Mouse (Mus musculus) ES-Bruce4 (cell line): Measurements from ENCODE around the gene Selp. TPM values are rescaled to one million over a fixed set of nuclear protein-coding genes. Genes with fewer than 3 reads are reported as not detected.

Experiments
- H3K27ac ChIP-seq: 2 replicates; pipeline ENCODE4 v1.5.1; 2012; ENCODE audit warnings: low read length, inconsistent platforms; ENCODE audit not compliant: insufficient read depth
- H3K27me3 ChIP-seq: 2 replicates; pipeline ENCODE4 v1.6.1; 2012; ENCODE audit warnings: mild to moderate bottlenecking, low read length, inconsistent platforms; ENCODE audit not compliant: control insufficient read depth, poor library complexity, insufficient read depth, severe bottlenecking
- H3K36me3 ChIP-seq: 2 replicates; pipeline ENCODE4 v1.6.1; 2012; ENCODE audit warnings: inconsistent platforms, mild to moderate bottlenecking, low read length, moderate library complexity; ENCODE audit not compliant: control insufficient read depth, poor library complexity, insufficient read depth, severe bottlenecking
- H3K4me1 ChIP-seq: one replicate; pipeline ENCODE4 v1.8.1; 2011; ENCODE audit warnings: low read length; ENCODE audit not compliant: control insufficient read depth, insufficient read depth
- H3K4me3 ChIP-seq: 2 replicates; pipeline ENCODE4 v1.5.1; 2011; ENCODE audit warnings: low read depth, mild to moderate bottlenecking, low read length
- H3K9ac ChIP-seq: 2 replicates; pipeline ENCODE4 v1.6.1; 2012; ENCODE audit warnings: low read depth, mild to moderate bottlenecking, inconsistent platforms; ENCODE audit not compliant: poor library complexity, severe bottlenecking
- H3K9me3 ChIP-seq: replicated peaks from 2 replicates; pipeline ENCODE4 v1.6.1; 2012; ENCODE audit warnings: mild to moderate bottlenecking, low read length, inconsistent platforms; ENCODE audit not compliant: control insufficient read depth, poor library complexity, insufficient read depth, severe bottlenecking
- CTCF ChIP-seq: IDR thresholded peaks from one replicate; pipeline ENCODE4 v1.8.1; 2011; ENCODE audit warnings: low read depth, low read length
- EP300 ChIP-seq: IDR thresholded peaks from 2 replicates; pipeline ENCODE4 v1.6.1; 2011; ENCODE audit warnings: low read depth, low read length; ENCODE audit not compliant: insufficient read depth
- POLR2A ChIP-seq: IDR thresholded peaks from one replicate; pipeline ENCODE4 v1.8.1; 2011; ENCODE audit warnings: low read length; ENCODE audit not compliant: insufficient read depth
- polyA plus RNA-seq: library from polyadenylated mRNA; stranded (reverse); fragments of >200 nt; gene quantifications from 2 replicates; pipeline ENCODE4 v1.2.4, GENCODE M21; 2011; ENCODE audit warnings: low read depth; ENCODE audit not compliant: missing spikeins, insufficient read depth, insufficient read length

Gene Selp
- polyA plus RNA-seq, 1 experiment: 0.76 TPM

GRCm38 (mm10) chr1:164120777-164121158 is 5.7 kb downstream of the Selp start:
- H3K27me3 ChIP-seq: no peaks in the 10 kb centered on the region
- H3K9me3 ChIP-seq: no peaks in the 10 kb centered on the region
- no peak overlapping the region for H3K27ac ChIP-seq
- no peaks in the 10 kb centered on the region for H3K36me3 ChIP-seq
- H3K9ac ChIP-seq: no peak overlapping the region
- TF ChIP-seq EP300 (no peak), POLR2A (no peak), CTCF (no peak)
- H3K4me1 ChIP-seq: no peaks in the 10 kb centered on the region
- no peak overlapping the region for H3K4me3 ChIP-seq

DNA sequence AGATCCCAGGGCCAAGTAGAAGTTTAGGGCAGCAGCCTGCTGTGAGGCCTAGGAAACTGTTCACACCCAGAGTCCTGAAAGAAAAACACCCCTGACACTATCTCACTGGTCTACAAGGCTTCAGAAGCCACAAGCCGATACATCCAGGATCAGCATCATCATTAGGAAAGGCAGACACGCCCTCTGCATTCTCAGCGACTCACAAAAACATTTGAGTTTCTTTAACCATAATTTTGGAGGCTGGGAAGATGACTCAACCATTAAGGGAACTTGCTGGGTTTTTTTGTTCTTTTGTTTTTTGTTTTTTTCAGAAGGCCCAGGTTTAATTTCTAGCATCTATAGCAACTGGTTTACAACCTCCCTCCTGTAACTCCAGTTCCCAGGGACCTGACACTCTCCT is 8.8 kb downstream of the Selp start:
- TF ChIP-seq CTCF (no peak), POLR2A (no peak), EP300 (no peak)
- Histone ChIP-seq H3K4me1 (no peaks in the 10 kb centered on the region), H3K36me3 (no peaks in the 10 kb centered on the region), H3K9ac (no peak overlapping the region), H3K4me3 (no peak overlapping the region), H3K9me3 (no peaks in the 10 kb centered on the region), H3K27ac (no peak overlapping the region), H3K27me3 (no peaks in the 10 kb centered on the region)

GRCm38 (mm10) chr1:164130013-164130412 is 14.9 kb downstream of the Selp start:
- H3K27me3 ChIP-seq: no peaks in the 10 kb centered on the region
- H3K36me3 ChIP-seq: no peaks in the 10 kb centered on the region
- H3K4me1 ChIP-seq: no peaks in the 10 kb centered on the region
- no peaks in the 10 kb centered on the region for H3K9me3 ChIP-seq
- no peak overlapping the region for H3K9ac ChIP-seq
- H3K4me3 ChIP-seq: no peak overlapping the region
- TF ChIP-seq POLR2A: no peak
- TF ChIP-seq EP300: no peak
- TF ChIP-seq CTCF: no peak
- no peak overlapping the region for H3K27ac ChIP-seq

DNA sequence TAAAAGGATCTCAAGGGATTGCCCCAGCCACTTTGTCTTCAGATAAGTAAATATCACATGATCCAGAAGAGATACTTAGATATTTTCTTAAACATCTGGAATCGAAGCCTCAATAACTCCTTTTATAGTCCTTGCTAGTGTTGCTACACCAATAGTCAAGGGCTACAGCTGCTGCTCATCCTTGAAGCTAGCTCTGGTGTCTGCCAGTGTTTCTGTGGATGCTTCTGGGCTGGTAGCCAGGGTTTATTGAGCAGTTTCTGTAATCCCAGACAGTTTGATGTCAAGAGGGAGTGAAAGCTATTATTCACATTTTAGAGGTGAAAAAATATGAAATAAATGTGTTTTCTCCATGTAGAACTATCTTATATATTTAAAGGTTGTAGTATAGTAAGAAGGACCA is 17.5 kb downstream of the Selp start:
- Histone ChIP-seq H3K36me3 (no peaks in the 10 kb centered on the region), H3K9me3 (no peaks in the 10 kb centered on the region), H3K4me3 (no peak overlapping the region), H3K4me1 (no peaks in the 10 kb centered on the region), H3K9ac (no peak overlapping the region), H3K27ac (no peak overlapping the region), H3K27me3 (no peaks in the 10 kb centered on the region)
- TF ChIP-seq EP300 (no peak), POLR2A (no peak), CTCF (no peak)

DNA sequence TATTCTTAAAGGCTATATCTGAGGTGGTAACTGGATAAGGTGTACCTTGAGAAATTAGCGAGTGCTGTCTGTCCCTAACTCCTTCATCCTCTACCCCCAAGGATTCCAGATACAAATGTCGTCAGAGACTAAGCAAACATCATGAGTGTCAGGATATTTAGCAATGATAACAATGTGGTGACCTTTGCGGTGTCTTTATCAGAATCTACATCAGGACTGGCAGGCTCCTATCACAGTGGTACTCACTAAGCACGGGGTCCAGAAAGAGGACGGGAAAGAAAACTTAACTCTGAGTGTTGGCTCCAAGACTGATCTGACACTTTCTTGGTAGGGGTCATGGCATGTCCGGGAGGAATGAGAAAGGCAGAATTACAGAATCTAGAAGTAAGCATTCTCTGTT is 19.0 kb downstream of the Selp start:
- Histone ChIP-seq H3K27ac (no peak overlapping the region), H3K4me3 (no peak overlapping the region), H3K27me3 (no peaks in the 10 kb centered on the region), H3K9me3 (no peaks in the 10 kb centered on the region), H3K36me3 (no peaks in the 10 kb centered on the region), H3K4me1 (no peaks in the 10 kb centered on the region), H3K9ac (no peak overlapping the region)
- TF ChIP-seq CTCF: no peak
- no peak for TF ChIP-seq EP300
- TF ChIP-seq POLR2A: no peak

DNA sequence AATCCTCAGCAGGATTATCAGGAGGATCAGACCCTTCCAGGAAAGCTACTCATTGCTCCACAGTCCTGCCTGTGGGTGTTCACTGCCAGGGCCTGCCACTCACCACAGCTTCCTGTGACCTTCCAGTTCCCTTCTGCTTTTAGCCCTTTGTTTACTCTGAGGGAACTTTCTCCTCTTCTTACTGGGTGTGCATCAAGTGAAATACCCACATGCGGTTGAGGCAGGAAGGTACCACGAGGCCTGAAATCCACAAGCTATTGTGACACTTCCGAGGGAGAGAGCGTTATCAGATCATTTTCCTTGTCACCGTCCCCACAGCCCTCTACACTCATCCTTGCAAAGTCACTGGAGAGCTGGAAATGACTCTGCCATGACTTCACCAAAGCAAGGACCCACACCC is 20.3 kb downstream of the Selp start:
- H3K9ac ChIP-seq: no peak overlapping the region
- TF ChIP-seq EP300 (no peak), POLR2A (no peak), CTCF (no peak)

More for the DNA sequence above, 20.3 kb downstream of the Selp start:
- Histone ChIP-seq H3K27me3 (no peaks in the 10 kb centered on the region), H3K4me1 (no peaks in the 10 kb centered on the region), H3K36me3 (no peaks in the 10 kb centered on the region), H3K9me3 (no peaks in the 10 kb centered on the region), H3K4me3 (no peak overlapping the region), H3K27ac (no peak overlapping the region)
